In the genomic region with DNA sequence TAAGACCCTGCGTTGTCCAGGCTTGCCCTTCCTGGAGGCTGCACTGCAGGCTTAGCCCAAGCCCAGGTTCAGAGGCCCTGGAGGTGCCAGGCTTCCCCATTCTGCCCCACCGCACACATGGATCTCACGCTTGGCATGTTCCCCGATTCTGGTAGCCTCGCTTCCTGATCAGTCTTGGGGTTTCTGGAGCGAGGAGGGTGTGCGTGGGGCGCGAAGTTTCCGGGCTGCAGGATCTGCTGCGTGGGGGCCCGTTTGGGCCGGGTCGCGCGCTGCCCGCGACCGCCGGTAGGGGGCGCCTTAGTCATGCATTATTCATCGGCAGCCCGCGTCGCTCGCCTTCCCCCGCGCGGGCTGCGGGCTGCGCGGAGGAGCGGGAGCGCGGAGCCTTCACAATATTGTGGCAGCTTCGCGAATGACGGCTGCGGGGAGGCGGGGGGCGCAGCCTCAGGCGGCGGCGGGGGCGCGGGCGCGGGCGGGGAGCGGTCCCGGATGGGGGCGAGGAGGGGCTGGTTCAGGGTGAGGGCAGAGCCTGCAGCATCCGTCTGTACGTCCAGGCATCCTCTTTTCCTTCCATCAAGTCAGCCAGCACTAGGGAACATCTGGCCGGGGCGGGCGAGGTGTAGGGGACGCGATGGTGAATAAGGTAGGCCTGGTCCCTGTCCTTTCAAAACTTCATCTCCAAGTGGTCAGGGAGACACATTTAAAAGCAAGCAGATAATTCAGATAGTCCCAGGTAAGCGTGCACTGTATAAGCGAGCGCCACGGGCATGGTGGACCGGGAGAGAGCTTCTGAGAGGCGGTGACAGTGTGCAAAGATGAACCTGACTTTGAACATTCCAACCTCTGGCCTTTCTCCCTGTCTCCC, we compare ENCODE assay signal across 8 mouse cellular contexts.
DNase-seq lines count a peak whose midpoint lies in the region; ATAC-seq and TF ChIP-seq lines count a peak whose summit lies in the region.

No protein-coding gene starts in this region.

- peak overlapping the region; percentile 57 for H3K4me2 ChIP-seq in hindbrain, embryonic 14.5 days (replicated peaks)

- TF ChIP-seq POLR2A in MEL (IDR thresholded peaks at IDR 0.05; ENCODE audit: control insufficient read depth in 1 of 2, insufficient read depth in 1 of 2, low read depth in 1 of 2, low read length in 2 of 2, poor library complexity in 1 of 2): no peak

- DNase-seq in MEL (ENCODE audit: low read depth, low spot score): peak; percentile 64
- DNase-seq in cerebellum, postnatal 10 days: peak; percentile 88 to 91
- peak; percentile 65 to 76 for DNase-seq in frontal cortex, postnatal 25 days (ENCODE audit: low spot score in 2 of 2)
- DNase-seq in hindbrain, embryonic 14.5 days (ENCODE audit: low spot score): peak; percentile 84
- DNase-seq in layer of hippocampus, postnatal 25 days (ENCODE audit: extremely low spot score in 1 of 2, low spot score in 1 of 2): peak; percentile 80 to 86
- peak; percentile 80 for DNase-seq in lung, postnatal 10 days
- peak; percentile 49 for DNase-seq in retina, adult 2 months (ENCODE audit: low read depth, low spot score)
- peak; percentile 53 to 63 for DNase-seq in thymus, postnatal 36 days

- 3% methylated on average over 62 of the region's 65 CpGs for WGBS in hindbrain, embryonic 14.5 days

- no peaks in the 10 kb centered on the region for H3K9me3 ChIP-seq in MEL (replicated peaks; ENCODE audit: insufficient read depth, low read length)
- H3K9me3 ChIP-seq in hindbrain, embryonic 14.5 days (ENCODE audit: control insufficient read depth, low read length): no peaks in the 10 kb centered on the region

- peaks cover 0 to 8% of the 10 kb centered on the region in 2 experiments; a peak in 1 of 4 replicates for H3K4me1 ChIP-seq in MEL (ENCODE audit: control insufficient read depth in 1 of 2, insufficient read depth in 2 of 2, low read length in 2 of 2)
- 0 out of 2 replicates have a peak, but pooled peaks cover 3% of the 10 kb centered on the region for H3K4me1 ChIP-seq in hindbrain, embryonic 14.5 days (replicated peaks; ENCODE audit: control insufficient read depth, insufficient read depth, low read length)

- TF ChIP-seq EP300 in MEL (IDR thresholded peaks at IDR 0.05; ENCODE audit: low read depth in 1 of 2, low read length in 2 of 2): no peak

- peak overlapping the region; percentile 38 to 52; a peak in 3 of 4 replicates for H3K4me3 ChIP-seq in MEL (ENCODE audit: control insufficient read depth in 1 of 2, insufficient read depth in 1 of 2, low read depth in 2 of 2, low read length in 2 of 2)
- peak overlapping the region; percentile 28 for H3K4me3 ChIP-seq in hindbrain, embryonic 14.5 days (replicated peaks; ENCODE audit: low read length)

- TF ChIP-seq RAD21 in MEL (IDR thresholded peaks at IDR 0.05; ENCODE audit: low read depth, low read length): peak; percentile 86

- peak; percentile 73 for ATAC-seq in hindbrain, embryonic 14.5 days (ENCODE audit: low FRiP score)

- H3K9ac ChIP-seq in MEL (ENCODE audit: control insufficient read depth, low read depth, low read length, poor library complexity, severe bottlenecking): peak overlapping the region; percentile 56
- H3K9ac ChIP-seq in hindbrain, embryonic 14.5 days: peak overlapping the region; percentile 45

- H3K27me3 ChIP-seq in MEL (ENCODE audit: control insufficient read depth in 1 of 2, insufficient read depth in 2 of 2, low read length in 2 of 2): no peaks in the 10 kb centered on the region; a peak in 1 of 4 replicates
- peaks cover 25% of the 10 kb centered on the region; the same call in 1 of the 2 replicates for H3K27me3 ChIP-seq in hindbrain, embryonic 14.5 days (ENCODE audit: control insufficient read depth, insufficient read depth, low read length)

- no peak overlapping the region for H3K27ac ChIP-seq in MEL (ENCODE audit: control insufficient read depth, low read depth, low read length)
- H3K27ac ChIP-seq in hindbrain, embryonic 14.5 days: no peak overlapping the region

- no peaks in the 10 kb centered on the region for H3K36me3 ChIP-seq in MEL (ENCODE audit: control insufficient read depth in 1 of 2, insufficient read depth in 2 of 2, low read length in 2 of 2)
- no peaks in the 10 kb centered on the region for H3K36me3 ChIP-seq in hindbrain, embryonic 14.5 days (replicated peaks; ENCODE audit: control insufficient read depth, insufficient read depth)

- peak; percentile 60 to 96 (median 82) for TF ChIP-seq CTCF in MEL (IDR thresholded peaks at IDR 0.05 in 2 of 3, conservative IDR thresholded peaks at IDR 0.05 in 1 of 3; ENCODE audit: control insufficient read depth in 1 of 3, insufficient read depth in 1 of 3, low read depth in 2 of 3, low read length in 3 of 3, poor library complexity in 1 of 3, severe bottlenecking in 1 of 3)

- no peaks in the 10 kb centered on the region; the same call in 1 of the 2 replicates for H3K79me2 ChIP-seq in MEL (ENCODE audit: control insufficient read depth, insufficient read depth, low read length, poor library complexity)

TF ChIP-seq in MEL, 35 proteins besides CTCF, POLR2A, EP300 and RAD21:
- TF ChIP-seq ZC3H11A (IDR thresholded peaks at IDR 0.05; ENCODE audit: low read depth, low read length) (peak; percentile 77), MAX (IDR thresholded peaks at IDR 0.05; ENCODE audit: low read length) (no peak; the same call in 1 of the 2 replicates), GATA1 (IDR thresholded peaks at IDR 0.05; ENCODE audit: low read depth, low read length) (no peak), JUND (IDR thresholded peaks at IDR 0.05; ENCODE audit: low read depth, low read length) (no peak), TBP (IDR thresholded peaks at IDR 0.05; ENCODE audit: low read depth, low read length) (no peak), NELFE (IDR thresholded peaks at IDR 0.05; ENCODE audit: low read depth, low read length) (no peak), USF1 (IDR thresholded peaks at IDR 0.05; ENCODE audit: low read depth, low read length) (no peak), MYC (IDR thresholded peaks at IDR 0.05; ENCODE audit: low read depth, low read length) (no peak), ELF1 (IDR thresholded peaks at IDR 0.05; ENCODE audit: low read depth, low read length) (no peak), MYB (IDR thresholded peaks at IDR 0.05; ENCODE audit: low read depth, low read length) (no peak), MAFK (IDR thresholded peaks at IDR 0.05; ENCODE audit: borderline replicate concordance, low read depth, low read length) (no peak), POLR2AphosphoS5 (IDR thresholded peaks at IDR 0.05; ENCODE audit: borderline replicate concordance, low read depth, low read length) (no peak), CHD1 (IDR thresholded peaks at IDR 0.05; ENCODE audit: low read depth, low read length) (no peak), GABPA (IDR thresholded peaks at IDR 0.05; ENCODE audit: low read depth, low read length) (no peak), CHD2 (IDR thresholded peaks at IDR 0.05; ENCODE audit: low read length) (no peak), MXI1 (IDR thresholded peaks at IDR 0.05; ENCODE audit: low read depth, low read length) (peak; percentile 33; the same call in 1 of the 2 replicates), BHLHE40 (IDR thresholded peaks at IDR 0.05; ENCODE audit: borderline replicate concordance, low read depth, low read length) (no peak), E2F4 (IDR thresholded peaks at IDR 0.05; ENCODE audit: borderline replicate concordance, low read depth, low read length) (no peak), ZNF384 (IDR thresholded peaks at IDR 0.05; ENCODE audit: low read depth, low read length) (no peak), ZMIZ1 (IDR thresholded peaks at IDR 0.05; ENCODE audit: low read depth, low read length) (no peak), USF2 (IDR thresholded peaks at IDR 0.05; ENCODE audit: borderline replicate concordance in 1 of 2, insufficient read depth in 1 of 2, low read depth in 1 of 2, low read length in 2 of 2) (no peak), MAZ (IDR thresholded peaks at IDR 0.05; ENCODE audit: low read depth, low read length) (peak; percentile 85), UBTF (IDR thresholded peaks at IDR 0.05; ENCODE audit: borderline replicate concordance, insufficient read depth, low read depth, low read length) (no peak), TAL1 (IDR thresholded peaks at IDR 0.05; ENCODE audit: low read length) (no peak), MEF2A (IDR thresholded peaks at IDR 0.05; ENCODE audit: extremely low read depth, insufficient replicate concordance, low read depth, low read length, poor library complexity, severe bottlenecking) (no peak), HCFC1 (IDR thresholded peaks at IDR 0.05; ENCODE audit: low read depth, low read length) (0 out of 2 replicates have a peak, but pooled peaks have one; percentile 7), TCF12 (IDR thresholded peaks at IDR 0.05; ENCODE audit: low read depth, low read length) (peak; percentile 21; the same call in 1 of the 2 replicates), ETS1 (IDR thresholded peaks at IDR 0.05; ENCODE audit: low read depth, low read length) (no peak), ZKSCAN1 (IDR thresholded peaks at IDR 0.05; ENCODE audit: low read depth, low read length) (no peak), SIN3A (IDR thresholded peaks at IDR 0.05; ENCODE audit: low read length) (peak; percentile 52; the same call in 1 of the 2 replicates), POLR2AphosphoS2 (IDR thresholded peaks at IDR 0.05; ENCODE audit: low read length) (no peak), RCOR1 (IDR thresholded peaks at IDR 0.05; ENCODE audit: low read depth, low read length) (no peak), SMC3 (IDR thresholded peaks at IDR 0.05; ENCODE audit: low read depth, low read length) (peak; percentile 71), KAT2A (conservative IDR thresholded peaks at IDR 0.05; ENCODE audit: low read depth, low read length) (no peak), NRF1 (IDR thresholded peaks at IDR 0.05; ENCODE audit: insufficient read depth, low read depth, low read length, poor library complexity, severe bottlenecking) (no peak)
